Mouse (Mus musculus) G1E (cell line): ENCODE results near the gene Hist1h2aa. TPM values are rescaled to one million over a fixed set of nuclear protein-coding genes. Genes with fewer than 3 reads are reported as not detected.

Source experiments
- ATAC-seq: 2 replicates; pipeline ENCODE4 v1.8.0; 2016; ENCODE audit warnings: mild to moderate bottlenecking; ENCODE audit not compliant: insufficient number of reproducible peaks, poor library complexity, low FRiP score, severe bottlenecking; ENCODE audit errors: extremely low read depth
- DNase-seq: peaks from one replicate; pipeline ENCODE4 v3.0.0; 2012; ENCODE audit warnings: low spot score
- H3K27me3 ChIP-seq: 2 replicates; pipeline ENCODE4 v1.6.1; 2012; ENCODE audit warnings: mild to moderate bottlenecking, low read length, inconsistent platforms; ENCODE audit not compliant: insufficient read depth
- H3K36me3 ChIP-seq: replicated peaks from 2 replicates; pipeline ENCODE3; 2012; ENCODE audit warnings: mild to moderate bottlenecking, inconsistent platforms
- H3K4me1 ChIP-seq: 2 replicates; pipeline ENCODE4 v1.6.1; 2012; ENCODE audit warnings: low read depth, low read length, inconsistent platforms, mixed read lengths; ENCODE audit not compliant: insufficient read depth
- H3K4me3 ChIP-seq: 2 replicates; pipeline ENCODE4 v1.5.1; 2012; ENCODE audit warnings: low read depth, mild to moderate bottlenecking, inconsistent platforms, low read length, moderate library complexity, mixed read lengths
- H3K9me3 ChIP-seq: replicated peaks from 2 replicates; pipeline ENCODE4 v1.6.1; 2012; ENCODE audit warnings: inconsistent platforms
- CTCF ChIP-seq: IDR thresholded peaks from 2 replicates; pipeline ENCODE4 v1.5.1; 2012; ENCODE audit warnings: low read depth, low read length, inconsistent platforms, mixed read lengths
- GATA1 ChIP-seq: IDR thresholded peaks from 2 replicates; pipeline ENCODE4 v1.6.1; 2012; ENCODE audit warnings: borderline replicate concordance, low read length, inconsistent platforms, mixed read lengths
- GATA2 ChIP-seq: IDR thresholded peaks from 2 replicates; pipeline ENCODE4 v1.6.1; 2012; ENCODE audit warnings: low read depth, low read length, inconsistent platforms, borderline replicate concordance
- POLR2AphosphoS5 ChIP-seq: IDR thresholded peaks from 2 replicates; pipeline ENCODE4 v1.6.1; 2012; ENCODE audit warnings: low read depth, low read length, inconsistent platforms; ENCODE audit not compliant: insufficient replicate concordance
- TAL1 ChIP-seq: conservative IDR thresholded peaks from 2 replicates; pipeline ENCODE4 v1.6.1; 2012; ENCODE audit warnings: low read depth, low read length, inconsistent platforms, mixed read lengths
- polyA plus RNA-seq: library from polyadenylated mRNA; stranded (reverse); fragments of >175 nt; gene quantifications from 2 replicates; pipeline ENCODE4 v1.2.3, GENCODE M21; 2012
- total RNA-seq, 2 experiments: library from RNA; stranded (forward) in 1 of 2; stranded (reverse) in 1 of 2; fragments of 200-1000 nt in 1 of 2; fragments of >200 nt in 1 of 2; fragmentation: Nextera tagmentation in 1 of 2; gene quantifications; 2 replicates each; pipeline ENCODE4 v1.2.3; 2014 to 2017

Gene Hist1h2aa
- total and polyA plus RNA-seq, 3 experiments: not detected

- DNase-seq (no peak), ATAC-seq (no peak)
- Histone ChIP-seq H3K9me3 (no peaks in the 10 kb centered on the region), H3K4me3 (no peak overlapping the region), H3K4me1 (no peaks in the 10 kb centered on the region), H3K36me3 (no peaks in the 10 kb centered on the region), H3K27me3 (peaks cover 7% of the 10 kb centered on the region)
- TF ChIP-seq POLR2AphosphoS5 (no peak), CTCF (no peak), TAL1 (no peak), GATA2 (no peak), GATA1 (no peak)
Measured at GRCm38 (mm10) chr13:23916132-23916531, 18.1 kb upstream of the Hist1h2aa start.

- ATAC-seq (no peak), DNase-seq (no peak)
- H3K4me3 ChIP-seq: no peak overlapping the region
- H3K36me3 ChIP-seq: no peaks in the 10 kb centered on the region
- H3K4me1 ChIP-seq: no peaks in the 10 kb centered on the region
- H3K27me3 ChIP-seq: peaks cover 7% of the 10 kb centered on the region
- H3K9me3 ChIP-seq: no peaks in the 10 kb centered on the region
- TF ChIP-seq CTCF (no peak), GATA1 (no peak), POLR2AphosphoS5 (no peak), TAL1 (no peak), GATA2 (no peak)
Measured at GRCm38 (mm10) chr13:23917674-23918073, 16.6 kb upstream of the Hist1h2aa start.

GRCm38 (mm10) chr13:23925792-23926191, 8.5 kb upstream of the Hist1h2aa start:
- DNase-seq (no peak), ATAC-seq (no peak)
- TF ChIP-seq GATA2: no peak
- no peak for TF ChIP-seq GATA1
- TF ChIP-seq CTCF: no peak
- TF ChIP-seq TAL1: no peak
- no peak for TF ChIP-seq POLR2AphosphoS5
- Histone ChIP-seq H3K27me3 (peaks cover 3% of the 10 kb centered on the region; the same call in 1 of the 2 replicates), H3K9me3 (no peaks in the 10 kb centered on the region), H3K4me3 (no peak overlapping the region), H3K36me3 (no peaks in the 10 kb centered on the region), H3K4me1 (no peaks in the 10 kb centered on the region)

GRCm38 (mm10) chr13:23928637-23929036, 5.6 kb upstream of the Hist1h2aa start:
- H3K27me3 ChIP-seq: peaks cover 2% of the 10 kb centered on the region; the same call in 1 of the 2 replicates
- DNase-seq: no peak
- no peaks in the 10 kb centered on the region for H3K9me3 ChIP-seq
- no peaks in the 10 kb centered on the region for H3K36me3 ChIP-seq
- no peak overlapping the region for H3K4me3 ChIP-seq
- no peak for TF ChIP-seq GATA2
- TF ChIP-seq CTCF: no peak
- no peak for TF ChIP-seq POLR2AphosphoS5
- TF ChIP-seq TAL1: no peak
- no peak for TF ChIP-seq GATA1
- H3K4me1 ChIP-seq: no peaks in the 10 kb centered on the region
- no peak for ATAC-seq

- H3K9me3 ChIP-seq: no peaks in the 10 kb centered on the region
- H3K4me1 ChIP-seq: no peaks in the 10 kb centered on the region
- H3K4me3 ChIP-seq: no peak overlapping the region
- no peaks in the 10 kb centered on the region for H3K36me3 ChIP-seq
- ATAC-seq (no peak), DNase-seq (no peak)
- peaks cover 4% of the 10 kb centered on the region; the same call in 1 of the 2 replicates for H3K27me3 ChIP-seq
- TF ChIP-seq TAL1 (no peak), GATA2 (no peak), GATA1 (no peak), POLR2AphosphoS5 (no peak), CTCF (no peak)
Measured at GRCm38 (mm10) chr13:23930461-23930860, 3.8 kb upstream of the Hist1h2aa start.

GRCm38 (mm10) chr13:23930904-23931303, 3.4 kb upstream of the Hist1h2aa start:
- Histone ChIP-seq H3K9me3 (no peaks in the 10 kb centered on the region), H3K36me3 (no peaks in the 10 kb centered on the region), H3K4me1 (no peaks in the 10 kb centered on the region), H3K4me3 (no peak overlapping the region), H3K27me3 (peaks cover 4% of the 10 kb centered on the region; the same call in 1 of the 2 replicates)
- ATAC-seq (no peak), DNase-seq (no peak)
- no peak for TF ChIP-seq POLR2AphosphoS5
- no peak for TF ChIP-seq GATA1
- TF ChIP-seq GATA2: no peak
- no peak for TF ChIP-seq CTCF
- TF ChIP-seq TAL1: no peak
